Mouse (Mus musculus) midbrain, embryonic 15.5 days (tissue): ENCODE data around the gene Trim13. TPM values are rescaled to one million over a fixed set of nuclear protein-coding genes. Genes with fewer than 3 reads are reported as not detected.

Experiments used
- ATAC-seq: fragments of 200-750 bp; cut with Nextera tagmentation; replicated peaks from 2 replicates; pipeline ENCODE4 v1.8.0; 2017; ENCODE audit warnings: moderate TSS enrichment
- H3K27ac ChIP-seq: fragments of 300-500 bp; sonication (generic); 2 replicates; pipeline ENCODE4 v1.5.1; 2015; ENCODE audit warnings: mild to moderate bottlenecking, inconsistent platforms
- H3K27me3 ChIP-seq: fragments of 300-500 bp; sonication (generic); replicated peaks from 2 replicates; pipeline ENCODE4 v1.6.1; 2015; ENCODE audit warnings: inconsistent platforms
- H3K36me3 ChIP-seq: fragments of 300-500 bp; sonication (generic); replicated peaks from 2 replicates; pipeline ENCODE4 v1.6.1; 2015; ENCODE audit warnings: inconsistent platforms
- H3K4me1 ChIP-seq: fragments of 300-500 bp; sonication (generic); 2 replicates; pipeline ENCODE4 v1.6.1; 2015; ENCODE audit warnings: inconsistent platforms
- H3K4me2 ChIP-seq: fragments of 300-500 bp; sonication (generic); 2 replicates; pipeline ENCODE4 v1.6.1; 2015; ENCODE audit warnings: inconsistent platforms, mild to moderate bottlenecking, moderate library complexity
- H3K4me3 ChIP-seq: fragments of 300-500 bp; sonication (generic); 2 replicates; pipeline ENCODE4 v1.5.1; 2015; ENCODE audit warnings: mild to moderate bottlenecking, inconsistent platforms
- H3K9ac ChIP-seq: fragments of 300-500 bp; sonication (generic); 2 replicates; pipeline ENCODE4 v1.6.1; 2015; ENCODE audit warnings: mild to moderate bottlenecking, inconsistent platforms
- H3K9me3 ChIP-seq: fragments of 300-500 bp; sonication (generic); 2 replicates; pipeline ENCODE4 v1.6.1; 2016; ENCODE audit warnings: inconsistent platforms
- WGBS: fragments of 180-500 bp; shearing (Covaris S2); methylation state at CpG from one replicate; pipeline ENCODE4 v1.1.7; 2015; ENCODE audit warnings: mixed read lengths; 5-methylcytosine and 5-hydroxymethylcytosine counted together
- microRNA counts: library from miRNA; unstranded; fragments of <30 nt; microRNA quantifications from one replicate; lab custom pipeline; 2016
- microRNA-seq: library from miRNA; unstranded; fragments of <30 nt; microRNA quantifications from one replicate; pipeline ENCODE4, GENCODE M21; 2016
- polyA plus RNA-seq: library from polyadenylated mRNA; unstranded; fragments of >200 nt; fragmentation: Nextera tagmentation; extraction: Ambion mirVana; gene quantifications from 2 replicates; pipeline ENCODE4 v1.2.1, GENCODE M21; 2015

Gene Trim13
- polyA plus RNA-seq, 1 experiment from 2014 or later, result 43.5 TPM

DNA sequence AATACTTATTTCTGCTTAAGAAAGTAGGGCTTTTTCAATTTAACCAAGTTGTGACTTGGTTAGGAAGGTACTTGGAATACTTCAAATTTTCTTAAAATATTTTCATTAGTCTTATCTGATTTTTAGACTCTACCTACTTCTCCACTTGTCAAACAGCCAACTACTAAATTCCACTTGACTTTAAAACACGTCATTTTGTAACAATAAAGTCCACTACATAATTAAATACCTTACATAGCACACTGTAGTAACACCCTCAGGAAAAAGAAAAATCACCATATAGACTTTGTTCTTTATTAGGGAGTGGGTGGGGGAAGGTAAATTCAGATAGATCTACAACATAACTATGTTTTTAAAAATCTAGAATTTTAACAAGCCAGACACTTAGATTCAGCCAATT, 44.6 kb downstream of the Trim13 start:
- H3K4me1 ChIP-seq, result peaks cover 3% of the 10 kb centered on the region; the same call in 1 of the 2 replicates
- no peaks in the 10 kb centered on the region for H3K27me3 ChIP-seq
- no peak overlapping the region for H3K4me3 ChIP-seq
- WGBS, result 62% methylated on average over 1 of the region's 1 CpGs
- no peak for ATAC-seq
- no peak overlapping the region for H3K9ac ChIP-seq
- no peaks in the 10 kb centered on the region for H3K9me3 ChIP-seq
- no peak overlapping the region for H3K4me2 ChIP-seq
- H3K36me3 ChIP-seq, result no peaks in the 10 kb centered on the region
- H3K27ac ChIP-seq, result no peak overlapping the region

DNA sequence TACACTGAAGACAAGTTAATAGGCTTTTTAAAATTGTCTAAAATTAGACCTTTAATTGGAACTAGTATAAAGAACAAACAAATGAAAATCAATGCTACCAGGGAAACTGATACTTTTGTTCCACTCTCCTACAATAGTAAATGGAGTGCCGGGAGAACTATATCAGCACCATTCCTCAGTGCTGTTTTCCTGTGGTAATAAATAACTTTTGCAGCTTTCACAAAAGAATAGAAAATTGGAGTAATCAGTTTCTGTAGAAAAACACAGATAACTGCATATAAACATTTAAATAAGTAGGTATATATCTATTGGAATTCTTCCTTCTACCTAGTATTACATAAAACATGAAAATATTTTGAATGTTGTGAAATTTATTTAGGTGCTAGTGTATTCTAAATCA, 47.5 kb downstream of the Trim13 start:
- WGBS, result 38% methylated on average over 1 of the region's 1 CpGs
- Histone ChIP-seq H3K4me1 (peaks cover 8% of the 10 kb centered on the region), H3K36me3 (no peaks in the 10 kb centered on the region), H3K9ac (no peak overlapping the region), H3K27me3 (no peaks in the 10 kb centered on the region), H3K9me3 (no peaks in the 10 kb centered on the region), H3K27ac (no peak overlapping the region), H3K4me2 (no peak overlapping the region; the same call in 1 of the 2 replicates), H3K4me3 (no peak overlapping the region)
- no peak for ATAC-seq

DNA sequence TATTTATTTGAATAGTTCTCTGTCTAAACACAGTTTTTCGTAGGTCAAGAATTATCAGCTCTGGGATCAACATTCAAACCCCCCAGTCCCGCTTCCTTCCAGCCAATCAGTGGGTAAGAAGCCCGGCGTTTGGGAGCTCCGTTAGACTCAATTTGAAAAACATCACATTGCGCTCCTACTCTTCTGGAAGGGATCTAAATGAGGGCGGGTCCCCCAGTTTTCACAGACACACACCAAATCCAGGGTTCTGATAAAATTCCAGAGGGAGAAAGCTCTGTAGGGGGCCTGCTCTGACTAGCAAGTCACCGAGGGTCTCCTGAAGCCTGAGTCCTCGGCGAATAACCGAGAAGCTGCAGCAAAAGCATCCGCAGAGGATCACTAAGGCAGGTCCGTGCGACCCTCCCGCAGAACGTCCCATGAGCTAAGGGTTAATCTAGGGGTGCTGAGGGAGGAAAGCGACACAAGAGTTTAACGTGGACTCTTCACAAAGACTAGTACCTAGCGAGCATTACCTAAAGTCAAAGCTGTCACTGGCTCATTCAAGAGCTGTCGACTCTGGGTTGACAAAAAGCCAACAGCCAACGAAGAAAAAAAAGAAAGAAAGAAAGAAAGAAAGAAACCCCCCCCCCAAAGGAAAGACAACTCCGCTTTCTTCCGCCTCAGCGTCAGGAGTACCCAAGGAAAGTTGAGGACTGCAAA, 49.3 kb downstream of the Trim13 start:
- under 1% methylated on average over 24 of the region's 24 CpGs for WGBS
- Histone ChIP-seq H3K4me1 (peaks cover 8% of the 10 kb centered on the region), H3K9ac (peak overlapping the region; percentile 58), H3K27ac (peak overlapping the region; percentile 79), H3K4me3 (peak overlapping the region; percentile 78), H3K4me2 (peak overlapping the region; percentile 77), H3K9me3 (no peaks in the 10 kb centered on the region), H3K36me3 (no peaks in the 10 kb centered on the region), H3K27me3 (no peaks in the 10 kb centered on the region)
- ATAC-seq, result no peak

DNA sequence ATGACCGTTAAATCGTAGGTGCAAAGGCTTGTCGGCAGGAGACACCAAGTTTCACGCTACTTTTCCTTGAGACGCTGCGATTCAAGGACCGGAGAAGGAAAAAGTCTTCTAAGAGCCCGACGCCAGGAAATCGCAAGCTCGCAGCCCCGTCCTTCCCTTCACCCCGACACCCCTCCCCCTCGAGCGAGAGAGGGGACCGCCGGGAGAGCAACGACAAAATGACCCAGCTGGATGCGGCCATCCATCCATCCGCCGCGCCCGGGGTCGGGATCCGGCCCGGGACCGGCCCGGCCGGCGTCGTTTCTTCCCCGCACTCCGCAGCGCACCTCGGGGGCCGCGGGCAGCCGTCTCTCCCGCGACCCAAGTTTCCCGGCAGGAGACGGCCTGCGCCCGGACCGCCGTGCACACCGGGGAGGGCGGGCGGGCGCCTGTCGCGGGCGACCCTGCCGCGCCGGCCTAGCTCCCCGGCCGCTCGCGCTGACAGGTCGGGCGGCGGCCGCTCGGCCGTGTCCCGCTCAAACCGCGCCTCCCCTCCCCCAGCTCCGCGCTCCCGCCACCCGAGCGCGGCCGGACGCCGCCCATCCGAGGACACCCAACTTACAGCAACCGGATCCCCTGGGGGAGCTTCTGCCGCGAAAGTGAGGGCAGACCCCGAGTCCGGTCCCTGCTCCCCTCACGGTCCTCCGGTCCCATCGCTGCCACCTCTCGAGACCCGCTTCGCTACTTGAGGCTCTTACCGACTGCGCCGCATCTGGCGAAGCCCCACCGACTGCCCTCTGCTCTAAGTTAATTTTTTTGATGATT, 50.0 kb downstream of the Trim13 start:
- no peaks in the 10 kb centered on the region for H3K9me3 ChIP-seq
- peak overlapping the region; percentile 77 for H3K4me2 ChIP-seq
- H3K27ac ChIP-seq, result peak overlapping the region; percentile 79
- ATAC-seq, result peak; percentile 73
- peaks cover 8% of the 10 kb centered on the region for H3K4me1 ChIP-seq
- H3K36me3 ChIP-seq, result no peaks in the 10 kb centered on the region
- H3K27me3 ChIP-seq, result no peaks in the 10 kb centered on the region
- peak overlapping the region; percentile 78 for H3K4me3 ChIP-seq
- peak overlapping the region; percentile 58 for H3K9ac ChIP-seq
- WGBS, result under 1% methylated on average over 95 of the region's 95 CpGs

DNA sequence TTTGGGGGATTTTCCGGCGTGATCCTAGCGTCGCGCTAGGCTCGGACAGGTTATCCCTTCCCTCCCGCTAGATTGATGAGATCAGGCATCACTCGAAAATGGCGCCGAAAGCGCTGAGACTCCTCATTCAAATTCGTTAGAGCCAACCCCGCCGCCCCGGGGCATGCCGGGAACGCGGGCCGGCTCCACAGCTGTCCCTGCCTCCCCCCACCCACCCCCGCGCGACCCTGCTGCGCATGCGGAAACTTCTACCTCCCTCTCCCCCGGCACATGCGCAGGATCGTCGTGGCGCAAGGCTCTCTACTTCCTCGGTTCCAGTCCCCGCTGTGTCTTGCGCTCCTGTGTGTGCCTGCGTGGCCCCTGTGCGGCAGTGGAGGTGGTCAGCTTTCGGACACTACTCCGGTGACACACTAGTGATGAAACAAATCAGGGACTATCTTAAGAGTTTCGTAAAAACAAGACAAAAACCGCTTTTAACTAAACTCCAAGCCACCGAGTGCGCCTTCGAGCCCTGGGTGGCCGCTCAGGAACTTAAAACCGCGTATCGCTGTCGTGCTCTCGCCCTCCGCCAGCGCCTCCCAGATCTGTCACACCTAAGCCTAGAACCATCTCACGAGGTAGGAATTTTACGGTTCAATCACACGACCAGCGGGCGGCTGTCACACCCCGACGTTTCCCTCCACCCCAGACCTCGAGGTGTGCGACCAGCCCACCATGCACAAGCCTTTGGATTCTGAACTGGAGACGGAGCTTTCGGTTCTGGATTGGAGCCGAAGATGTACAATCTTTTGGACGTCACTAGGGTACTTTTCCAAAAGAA, 50.8 kb downstream of the Trim13 start:
- Histone ChIP-seq H3K4me3 (peak overlapping the region; percentile 78), H3K9me3 (no peaks in the 10 kb centered on the region), H3K27me3 (no peaks in the 10 kb centered on the region), H3K27ac (peak overlapping the region; percentile 79), H3K9ac (peak overlapping the region; percentile 66), H3K4me2 (peak overlapping the region; percentile 77), H3K36me3 (no peaks in the 10 kb centered on the region), H3K4me1 (peaks cover 8% of the 10 kb centered on the region)
- ATAC-seq, result peak; percentile 96
- WGBS, result 3% methylated on average over 62 of the region's 62 CpGs

DNA sequence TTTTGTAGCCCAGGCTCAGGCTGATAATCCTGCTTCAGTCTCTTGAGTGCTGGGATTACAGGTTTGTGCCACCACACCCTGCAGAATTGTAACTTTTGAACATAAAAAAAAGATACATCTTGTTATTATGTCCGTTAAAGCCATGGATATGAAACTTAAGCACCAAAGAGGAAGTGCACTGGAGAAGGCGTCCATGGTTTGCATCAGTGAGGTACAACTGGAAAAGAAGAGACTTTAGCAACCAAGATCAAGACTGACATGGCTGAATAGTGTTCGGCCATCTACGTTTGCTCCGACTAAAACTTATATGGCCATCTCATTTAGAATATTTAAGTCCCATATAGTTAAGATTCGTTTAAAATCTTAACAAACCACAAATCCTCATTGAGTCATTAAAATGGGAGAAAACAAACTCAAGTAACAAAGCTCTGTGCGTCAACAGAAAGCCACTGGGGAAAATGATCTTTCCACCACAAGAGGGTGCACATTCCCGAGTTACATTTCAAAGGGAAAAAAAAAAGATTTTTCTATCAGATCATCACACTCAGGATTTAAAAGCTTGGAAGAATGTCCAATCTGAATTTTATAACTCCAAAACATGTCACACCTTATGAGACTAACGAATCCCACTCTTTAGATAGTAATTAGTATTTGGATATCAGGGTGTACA, 52.4 kb downstream of the Trim13 start:
- H3K4me3 ChIP-seq, result no peak overlapping the region
- H3K4me2 ChIP-seq, result no peak overlapping the region
- H3K4me1 ChIP-seq, result peaks cover 8% of the 10 kb centered on the region
- H3K27me3 ChIP-seq, result no peaks in the 10 kb centered on the region
- no peak overlapping the region for H3K9ac ChIP-seq
- no peaks in the 10 kb centered on the region for H3K36me3 ChIP-seq
- no peak for ATAC-seq
- H3K9me3 ChIP-seq, result no peaks in the 10 kb centered on the region
- 43% methylated on average over 9 of the region's 9 CpGs for WGBS
- H3K27ac ChIP-seq, result no peak overlapping the region

MicroRNAs encoded within 50 kb of the gene (microRNA counts, 519-probe panel; counts per million panel counts)
- microRNA mmu-miR-15a (lab: Ali Mortazavi, UCI) (4,103 counts per million, percentile 92 among the panel's probes with 10 or more counts), microRNA mmu-miR-16 (lab: Ali Mortazavi, UCI) (5,135 counts per million, percentile 99 among the panel's probes with 10 or more counts)

Small RNA genes lying within 50 kb of the gene (microRNA-seq; reads per million reads assigned to microRNA genes)
- gene Mir15a (3,192 reads per million, percentile 87 among the genes with 10 or more reads in this experiment), gene Mir16-1 (2,521 reads per million, percentile 85 among the genes with 10 or more reads in this experiment)

Other genes with a start within 250 kb of the Trim13 start
- gene Ebpl, start 237.8 kb upstream of the Trim13 start, polyA plus RNA-seq, result 9.3 and 9.9 TPM in 2 replicates
- 67.7 and 72.6 TPM in 2 replicates for gene Kpna3, start 158.4 kb upstream of the Trim13 start, polyA plus RNA-seq
- gene Spryd7, start 41.4 kb upstream of the Trim13 start, polyA plus RNA-seq, result 49.8 and 52.5 TPM in 2 replicates
- 3.1 and 3.6 TPM in 2 replicates for gene Kcnrg, start 9.2 kb downstream of the Trim13 start, polyA plus RNA-seq